Mouse (Mus musculus): ENCODE data around the gene Sar1b. TPM values are rescaled to one million over a fixed set of nuclear protein-coding genes. Genes with fewer than 3 reads are reported as not detected.

Sar1b gene
- polyA plus RNA-seq, 1 experiment from 2014 or later: 146 TPM

DNA sequence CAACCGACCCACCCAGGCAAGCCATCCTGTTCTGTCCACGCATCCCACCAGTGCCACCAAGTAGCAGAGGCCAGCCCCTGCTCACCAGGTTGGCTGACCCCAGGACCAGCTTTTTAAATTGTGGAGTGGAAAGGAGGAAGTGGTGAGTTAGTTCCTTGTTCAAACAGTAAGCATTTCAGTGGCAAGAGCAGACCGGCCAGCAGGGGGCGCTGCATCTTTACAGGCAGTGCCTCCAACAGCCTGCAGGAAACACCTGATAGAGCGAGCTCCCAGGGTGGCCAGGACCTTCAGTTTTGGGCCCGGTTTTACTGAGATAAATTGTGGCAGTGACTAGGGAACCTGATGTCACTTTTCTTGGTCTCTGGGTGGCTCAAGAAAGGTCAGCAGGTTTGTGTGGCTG is 54.3 kb downstream of the Sar1b start:
- no peaks in the 10 kb centered on the region for H3K4me1 ChIP-seq (replicated peaks; ENCODE audit: control insufficient read depth, insufficient read depth, low read length)
- H3K4me3 ChIP-seq (ENCODE audit: low read depth, low read length): no peak overlapping the region
- ATAC-seq (ENCODE audit: low FRiP score) (0 out of 2 replicates have a peak, but pooled peaks have one; percentile 14), DNase-seq (ENCODE audit: low spot score) (peak; percentile 91)
- WGBS: 34% methylated on average over 6 of the region's 6 CpGs
- H3K27me3 ChIP-seq (ENCODE audit: control insufficient read depth, insufficient read depth, low read length): no peaks in the 10 kb centered on the region
- no peak overlapping the region for H3K27ac ChIP-seq (ENCODE audit: low read depth, low read length)
- no peak overlapping the region for H3K9ac ChIP-seq (ENCODE audit: low read depth, low read length)
- H3K4me2 ChIP-seq (replicated peaks; ENCODE audit: low read depth, low read length): no peak overlapping the region
- H3K9me3 ChIP-seq (ENCODE audit: control insufficient read depth, low read length): no peaks in the 10 kb centered on the region
- H3K36me3 ChIP-seq (ENCODE audit: control insufficient read depth, insufficient read depth, low read length): no peaks in the 10 kb centered on the region

DNA sequence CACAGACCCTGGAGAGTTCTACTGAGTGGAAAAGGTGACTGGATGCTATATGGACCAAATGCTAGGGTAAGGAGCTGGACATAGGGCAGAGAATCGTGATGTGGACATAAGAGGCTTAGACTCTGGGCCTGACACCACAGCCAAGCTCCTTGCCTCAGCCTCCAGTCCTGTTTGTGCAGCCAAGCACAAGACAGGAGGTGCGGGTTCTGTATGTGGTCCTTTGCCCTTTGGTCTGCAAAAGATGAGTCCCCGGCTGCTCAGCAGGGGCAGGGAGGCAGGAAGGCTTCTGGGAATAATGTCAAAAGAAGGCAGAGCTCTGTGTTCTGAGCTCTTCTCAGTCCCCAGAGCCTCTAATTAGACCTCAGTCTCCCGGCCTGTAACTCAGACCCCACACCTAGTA is 55.4 kb downstream of the Sar1b start:
- Histone ChIP-seq H3K4me3 (ENCODE audit: low read depth, low read length) (no peak overlapping the region), H3K4me1 (replicated peaks; ENCODE audit: control insufficient read depth, insufficient read depth, low read length) (no peaks in the 10 kb centered on the region), H3K27me3 (ENCODE audit: control insufficient read depth, insufficient read depth, low read length) (no peaks in the 10 kb centered on the region), H3K4me2 (replicated peaks; ENCODE audit: low read depth, low read length) (no peak overlapping the region), H3K36me3 (ENCODE audit: control insufficient read depth, insufficient read depth, low read length) (no peaks in the 10 kb centered on the region), H3K9ac (ENCODE audit: low read depth, low read length) (no peak overlapping the region), H3K27ac (ENCODE audit: low read depth, low read length) (no peak overlapping the region), H3K9me3 (ENCODE audit: control insufficient read depth, low read length) (no peaks in the 10 kb centered on the region)
- ATAC-seq (ENCODE audit: low FRiP score): no peak
- 87% methylated on average over 4 of the region's 4 CpGs for WGBS
- no peak for DNase-seq (ENCODE audit: low spot score)

DNA sequence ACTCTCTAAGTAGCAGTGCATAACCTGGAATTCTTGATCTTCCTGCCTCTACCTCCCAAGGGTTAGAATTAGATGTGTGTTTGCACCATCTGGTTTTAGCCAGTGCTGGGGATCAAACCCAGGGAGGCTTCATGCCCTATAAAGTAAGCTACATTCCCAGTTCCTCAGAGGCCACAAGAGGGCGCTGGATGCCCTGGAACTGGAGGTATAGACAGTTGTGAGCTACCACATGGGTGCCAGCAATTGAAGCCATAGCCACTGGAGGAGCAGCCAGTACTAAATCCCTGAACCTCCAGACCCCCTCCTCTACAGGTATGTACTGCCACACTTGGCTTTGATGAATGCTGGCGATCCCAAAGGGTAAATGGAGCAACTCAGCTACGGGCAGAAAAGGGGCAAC is 56.5 kb downstream of the Sar1b start:
- Histone ChIP-seq H3K9me3 (ENCODE audit: control insufficient read depth, low read length) (no peaks in the 10 kb centered on the region), H3K27ac (ENCODE audit: low read depth, low read length) (no peak overlapping the region), H3K4me2 (replicated peaks; ENCODE audit: low read depth, low read length) (no peak overlapping the region), H3K4me1 (replicated peaks; ENCODE audit: control insufficient read depth, insufficient read depth, low read length) (no peaks in the 10 kb centered on the region), H3K9ac (ENCODE audit: low read depth, low read length) (no peak overlapping the region), H3K36me3 (ENCODE audit: control insufficient read depth, insufficient read depth, low read length) (no peaks in the 10 kb centered on the region), H3K4me3 (ENCODE audit: low read depth, low read length) (no peak overlapping the region), H3K27me3 (ENCODE audit: control insufficient read depth, insufficient read depth, low read length) (no peaks in the 10 kb centered on the region)
- no peak for ATAC-seq (ENCODE audit: low FRiP score)
- 70% methylated on average over 3 of the region's 3 CpGs for WGBS
- peak; percentile 43 for DNase-seq (ENCODE audit: low spot score)

DNA sequence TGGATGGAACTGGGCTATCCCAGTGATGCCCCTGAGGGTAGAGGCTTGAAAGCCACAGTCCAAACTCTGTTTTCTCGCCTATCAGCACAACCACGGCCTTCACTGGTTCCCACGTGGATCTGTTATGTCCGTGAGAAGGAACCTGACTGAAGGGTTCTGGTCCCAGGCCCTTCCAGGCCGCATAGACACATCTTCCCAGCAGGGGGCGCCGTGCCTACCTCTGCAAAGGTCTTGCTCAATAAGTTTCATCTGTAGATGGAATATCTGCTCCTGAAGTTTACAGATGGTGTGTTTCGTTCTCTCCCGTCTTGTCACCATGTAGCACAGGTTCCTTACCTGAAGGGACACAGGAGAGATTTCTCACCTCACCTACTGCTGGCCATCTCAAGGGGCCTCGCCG is 57.4 kb downstream of the Sar1b start:
- ATAC-seq (ENCODE audit: low FRiP score) (no peak), DNase-seq (ENCODE audit: low spot score) (peak; percentile 84)
- no peaks in the 10 kb centered on the region for H3K9me3 ChIP-seq (ENCODE audit: control insufficient read depth, low read length)
- H3K4me2 ChIP-seq (replicated peaks; ENCODE audit: low read depth, low read length): no peak overlapping the region
- H3K27me3 ChIP-seq (ENCODE audit: control insufficient read depth, insufficient read depth, low read length): no peaks in the 10 kb centered on the region
- H3K27ac ChIP-seq (ENCODE audit: low read depth, low read length): no peak overlapping the region
- no peaks in the 10 kb centered on the region for H3K4me1 ChIP-seq (replicated peaks; ENCODE audit: control insufficient read depth, insufficient read depth, low read length)
- no peaks in the 10 kb centered on the region for H3K36me3 ChIP-seq (ENCODE audit: control insufficient read depth, insufficient read depth, low read length)
- no peak overlapping the region for H3K4me3 ChIP-seq (ENCODE audit: low read depth, low read length)
- no peak overlapping the region for H3K9ac ChIP-seq (ENCODE audit: low read depth, low read length)
- 52% methylated on average over 11 of the region's 11 CpGs for WGBS

DNA sequence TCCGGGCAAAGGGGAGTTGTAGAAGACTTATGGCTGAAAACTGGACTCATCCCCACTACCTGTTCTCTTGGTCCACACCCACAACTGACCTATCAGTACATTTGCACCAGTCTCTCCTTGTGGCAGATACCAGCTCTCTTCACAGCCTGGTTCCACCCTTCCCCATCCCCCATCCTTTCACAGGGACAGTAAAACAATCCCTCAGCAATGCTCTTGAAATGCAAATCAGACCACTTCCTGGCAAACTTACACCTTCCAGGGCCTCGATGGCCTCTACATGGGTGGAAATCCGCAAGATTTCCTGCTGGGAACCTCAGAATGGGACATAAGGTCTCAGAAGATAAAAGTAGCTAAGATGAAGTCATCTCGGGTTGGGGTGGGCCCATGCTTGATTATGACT is 59.2 kb downstream of the Sar1b start:
- Histone ChIP-seq H3K4me2 (replicated peaks; ENCODE audit: low read depth, low read length) (no peak overlapping the region), H3K27me3 (ENCODE audit: control insufficient read depth, insufficient read depth, low read length) (no peaks in the 10 kb centered on the region), H3K27ac (ENCODE audit: low read depth, low read length) (no peak overlapping the region), H3K36me3 (ENCODE audit: control insufficient read depth, insufficient read depth, low read length) (no peaks in the 10 kb centered on the region), H3K9ac (ENCODE audit: low read depth, low read length) (no peak overlapping the region), H3K9me3 (ENCODE audit: control insufficient read depth, low read length) (no peaks in the 10 kb centered on the region), H3K4me3 (ENCODE audit: low read depth, low read length) (no peak overlapping the region), H3K4me1 (replicated peaks; ENCODE audit: control insufficient read depth, insufficient read depth, low read length) (no peaks in the 10 kb centered on the region)
- DNase-seq (ENCODE audit: low spot score): no peak
- no peak for ATAC-seq (ENCODE audit: low FRiP score)
- 19% methylated on average over 4 of the region's 4 CpGs for WGBS

DNA sequence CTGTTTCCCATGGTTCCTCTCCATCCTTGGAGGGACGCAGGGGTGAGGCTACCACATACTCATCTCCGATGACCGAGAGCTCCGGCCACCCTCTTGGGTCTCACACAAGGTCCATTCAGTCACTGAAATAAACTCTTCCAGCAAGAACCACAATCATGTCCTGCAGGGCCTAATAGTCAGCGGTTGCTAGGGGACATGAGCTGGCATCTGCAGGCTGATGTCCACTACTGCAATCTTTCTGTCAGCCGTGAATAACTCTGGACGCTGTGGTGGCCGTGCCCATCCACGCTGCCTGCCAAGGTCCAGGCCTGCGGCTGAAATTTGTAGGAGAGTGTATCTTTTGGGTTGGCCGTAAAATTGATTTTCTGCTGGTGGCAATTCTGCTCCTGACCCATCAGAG is 59.8 kb downstream of the Sar1b start:
- 49% methylated on average over 11 of the region's 11 CpGs for WGBS
- no peak overlapping the region for H3K27ac ChIP-seq (ENCODE audit: low read depth, low read length)
- ATAC-seq (ENCODE audit: low FRiP score): no peak
- DNase-seq (ENCODE audit: low spot score): no peak
- no peak overlapping the region for H3K4me2 ChIP-seq (replicated peaks; ENCODE audit: low read depth, low read length)
- H3K36me3 ChIP-seq (ENCODE audit: control insufficient read depth, insufficient read depth, low read length): no peaks in the 10 kb centered on the region
- no peak overlapping the region for H3K9ac ChIP-seq (ENCODE audit: low read depth, low read length)
- no peaks in the 10 kb centered on the region for H3K27me3 ChIP-seq (ENCODE audit: control insufficient read depth, insufficient read depth, low read length)
- no peak overlapping the region for H3K4me3 ChIP-seq (ENCODE audit: low read depth, low read length)
- H3K9me3 ChIP-seq (ENCODE audit: control insufficient read depth, low read length): no peaks in the 10 kb centered on the region
- H3K4me1 ChIP-seq (replicated peaks; ENCODE audit: control insufficient read depth, insufficient read depth, low read length): no peaks in the 10 kb centered on the region

DNA sequence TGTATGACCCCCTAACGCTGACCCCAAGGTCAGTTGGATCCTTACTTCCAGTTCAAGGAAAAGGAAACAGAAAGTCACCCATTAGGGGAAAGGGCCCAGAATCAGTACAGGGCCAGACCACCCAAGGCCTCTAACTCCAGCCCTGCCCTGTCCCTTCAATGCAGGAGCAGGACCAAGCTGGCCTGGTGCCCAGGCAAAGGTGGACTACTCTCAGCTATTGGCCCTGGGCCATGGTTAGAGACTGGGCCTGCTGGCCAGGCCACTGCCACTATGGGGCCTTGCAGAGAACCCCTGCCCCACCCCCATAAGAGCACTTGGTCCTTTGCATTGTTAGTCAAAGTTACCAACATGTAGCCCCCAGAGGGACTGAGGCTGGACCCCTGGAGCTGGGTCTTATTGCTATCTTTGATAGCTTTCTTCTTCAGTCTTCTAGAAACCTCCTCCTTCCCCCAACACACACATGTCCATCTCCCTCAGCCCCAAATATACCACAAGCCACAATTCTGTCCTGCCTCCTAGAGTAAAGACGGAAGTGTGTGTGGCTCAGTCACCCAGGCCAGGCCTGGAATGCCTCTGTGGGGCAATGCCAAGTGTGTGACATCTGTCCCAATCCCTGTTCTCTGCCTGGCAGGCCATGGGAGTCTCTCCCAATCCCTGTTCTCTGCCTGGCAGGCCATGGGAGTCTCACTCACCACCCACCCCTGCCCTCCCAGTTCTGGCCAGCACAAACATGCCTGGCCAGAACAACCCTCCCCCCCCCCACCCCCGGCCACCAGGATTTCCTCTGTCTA is 60.7 kb downstream of the Sar1b start:
- H3K9ac ChIP-seq (ENCODE audit: low read depth, low read length): no peak overlapping the region
- H3K36me3 ChIP-seq (ENCODE audit: control insufficient read depth, insufficient read depth, low read length): no peaks in the 10 kb centered on the region
- H3K27ac ChIP-seq (ENCODE audit: low read depth, low read length): no peak overlapping the region
- H3K4me3 ChIP-seq (ENCODE audit: low read depth, low read length): no peak overlapping the region
- DNase-seq (ENCODE audit: low spot score) (no peak), ATAC-seq (ENCODE audit: low FRiP score) (no peak)
- H3K4me1 ChIP-seq (replicated peaks; ENCODE audit: control insufficient read depth, insufficient read depth, low read length): no peaks in the 10 kb centered on the region
- no peaks in the 10 kb centered on the region for H3K27me3 ChIP-seq (ENCODE audit: control insufficient read depth, insufficient read depth, low read length)
- WGBS: 77% methylated on average over 3 of the region's 3 CpGs
- H3K4me2 ChIP-seq (replicated peaks; ENCODE audit: low read depth, low read length): no peak overlapping the region
- no peaks in the 10 kb centered on the region for H3K9me3 ChIP-seq (ENCODE audit: control insufficient read depth, low read length)

DNA sequence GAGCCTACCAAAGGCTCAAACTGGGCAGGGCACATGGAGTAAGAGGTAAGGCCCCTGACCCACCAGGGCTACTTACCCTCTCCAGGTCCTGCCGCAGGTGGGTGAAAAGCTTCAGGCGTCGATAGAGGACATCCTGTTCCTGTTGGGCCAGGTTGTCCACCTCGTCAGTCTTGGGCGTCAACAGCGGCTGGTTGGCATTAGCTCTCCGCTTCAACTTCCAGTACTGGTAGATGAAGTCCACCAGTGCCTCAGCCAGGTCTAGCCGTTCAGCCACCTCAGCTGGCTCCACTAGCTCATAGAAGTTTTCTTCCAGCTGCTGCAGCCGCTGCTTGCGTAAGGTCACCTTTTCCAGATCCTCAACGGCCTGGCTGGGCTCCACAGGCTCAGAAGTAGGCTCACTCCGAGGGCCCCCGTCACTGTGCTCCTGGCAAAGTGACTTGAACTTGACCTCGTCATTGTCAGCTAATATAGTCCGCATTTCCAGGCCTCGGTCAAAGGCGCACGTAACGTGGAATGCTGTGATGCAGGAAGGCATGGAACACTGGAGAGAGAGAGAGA is 61.5 kb downstream of the Sar1b start:
- ATAC-seq (ENCODE audit: low FRiP score) (no peak), DNase-seq (ENCODE audit: low spot score) (no peak)
- no peaks in the 10 kb centered on the region for H3K27me3 ChIP-seq (ENCODE audit: control insufficient read depth, insufficient read depth, low read length)
- H3K4me3 ChIP-seq (ENCODE audit: low read depth, low read length): no peak overlapping the region
- H3K36me3 ChIP-seq (ENCODE audit: control insufficient read depth, insufficient read depth, low read length): no peaks in the 10 kb centered on the region
- WGBS: 93% methylated on average over 19 of the region's 19 CpGs
- H3K4me2 ChIP-seq (replicated peaks; ENCODE audit: low read depth, low read length): no peak overlapping the region
- no peak overlapping the region for H3K27ac ChIP-seq (ENCODE audit: low read depth, low read length)
- no peaks in the 10 kb centered on the region for H3K9me3 ChIP-seq (ENCODE audit: control insufficient read depth, low read length)
- H3K9ac ChIP-seq (ENCODE audit: low read depth, low read length): no peak overlapping the region
- no peaks in the 10 kb centered on the region for H3K4me1 ChIP-seq (replicated peaks; ENCODE audit: control insufficient read depth, insufficient read depth, low read length)

All from hindbrain, embryonic 11.5 days (tissue).